Mouse (Mus musculus) spleen, postnatal 4 days (tissue): Measurements from ENCODE around the gene Slc44a2.
"Not testable (repeated sequence)": the region's sequence is repeated elsewhere in the genome, so short reads cannot be mapped to it uniquely, and the experiment has no call there.

Experiments used
- DNase-seq, 2 experiments: peaks; one replicate each; pipeline ENCODE4 v3.0.0; 2022; ENCODE audit warnings: low spot score in 2 of 2

The Slc44a2 gene

DNA sequence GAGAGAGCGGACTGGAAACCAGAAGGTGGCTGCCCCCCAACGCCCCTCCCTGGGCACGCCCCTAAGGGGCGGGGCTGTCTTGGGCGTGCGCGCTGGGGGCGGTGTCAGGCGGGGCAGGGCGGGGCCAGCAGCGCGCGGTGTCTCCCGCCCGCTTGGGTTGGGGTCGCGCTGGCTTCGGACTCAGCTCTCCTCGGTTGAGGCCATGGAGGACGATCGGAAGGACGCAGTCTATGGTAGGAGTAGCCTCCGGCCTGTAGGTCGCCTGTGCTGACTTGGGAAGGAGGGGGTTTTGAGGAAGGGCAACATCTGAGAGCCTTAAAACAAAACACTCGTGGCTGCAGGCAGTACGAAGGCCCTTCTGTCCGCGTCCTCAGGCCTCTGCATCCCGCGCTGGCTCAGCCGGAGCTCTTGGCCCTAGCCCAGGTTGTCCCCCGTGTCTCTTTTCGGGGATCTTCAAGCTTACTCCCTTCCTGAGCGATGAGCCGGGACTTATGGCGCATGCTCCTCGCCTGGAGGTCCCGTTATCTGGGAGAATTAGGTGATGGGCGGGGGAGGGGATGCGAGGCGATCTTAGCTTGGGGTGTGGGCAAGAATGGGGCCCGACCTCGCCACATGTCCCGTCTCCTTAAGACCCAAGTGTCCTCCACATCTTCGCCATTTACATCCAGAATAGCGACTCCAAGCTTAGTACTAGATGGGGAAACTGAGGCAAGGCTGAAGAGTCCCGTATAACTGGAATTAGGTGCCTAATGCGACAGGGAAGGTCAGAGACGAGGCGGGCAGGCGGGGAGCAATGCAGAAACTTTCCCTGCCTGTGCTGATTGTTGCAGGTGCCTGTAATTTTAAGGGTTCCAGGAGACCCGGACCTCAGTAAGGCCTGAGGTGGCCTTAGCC is at the start of gene Slc44a2:
Gene Slc44a2 (plus strand): TSS at position 80 of the 894 bp plus-strand sequence.
- DNase-seq: peak; percentile 88 to 95

DNA sequence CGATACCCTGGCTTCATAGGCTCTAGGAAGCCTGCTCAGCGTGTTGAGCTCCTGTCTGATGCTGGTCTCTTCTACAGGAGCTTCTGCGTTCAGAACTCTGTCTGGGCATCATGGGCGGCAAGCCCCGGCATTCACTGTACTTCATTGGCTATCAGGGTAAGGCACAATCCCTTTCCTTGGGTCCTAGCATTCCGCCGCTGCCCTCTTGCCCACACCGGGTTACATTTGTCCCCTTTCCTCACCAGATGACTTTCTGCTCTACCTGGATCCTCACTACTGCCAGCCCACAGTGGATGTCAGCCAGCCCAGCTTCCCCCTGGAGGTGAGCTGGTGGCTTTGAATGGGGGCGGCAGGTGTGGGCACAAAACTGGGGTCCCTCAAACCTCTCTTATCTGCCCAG is 48.1 kb upstream of the Slc44a2 start:
- DNase-seq: no peak

DNA sequence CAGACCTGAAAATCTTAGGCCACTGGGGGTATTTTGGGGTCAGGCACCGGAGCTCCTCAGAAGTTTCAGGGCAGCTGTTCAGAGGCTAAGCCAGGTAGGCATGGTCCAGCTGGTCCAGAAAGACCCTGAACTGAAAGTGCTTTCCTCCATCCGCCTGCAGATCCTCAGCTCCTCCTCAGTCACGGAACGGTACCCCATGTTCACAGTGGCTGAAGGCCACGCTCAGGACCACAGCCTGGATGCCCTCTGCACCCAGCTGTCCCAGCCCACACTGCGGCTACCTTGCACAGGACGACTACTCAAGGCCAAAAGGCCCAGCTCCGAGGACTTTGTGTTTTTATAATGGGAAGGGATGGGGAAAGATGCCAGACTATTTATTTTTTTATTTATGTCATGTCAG is 47.4 kb upstream of the Slc44a2 start:
- DNase-seq: no peak

DNA sequence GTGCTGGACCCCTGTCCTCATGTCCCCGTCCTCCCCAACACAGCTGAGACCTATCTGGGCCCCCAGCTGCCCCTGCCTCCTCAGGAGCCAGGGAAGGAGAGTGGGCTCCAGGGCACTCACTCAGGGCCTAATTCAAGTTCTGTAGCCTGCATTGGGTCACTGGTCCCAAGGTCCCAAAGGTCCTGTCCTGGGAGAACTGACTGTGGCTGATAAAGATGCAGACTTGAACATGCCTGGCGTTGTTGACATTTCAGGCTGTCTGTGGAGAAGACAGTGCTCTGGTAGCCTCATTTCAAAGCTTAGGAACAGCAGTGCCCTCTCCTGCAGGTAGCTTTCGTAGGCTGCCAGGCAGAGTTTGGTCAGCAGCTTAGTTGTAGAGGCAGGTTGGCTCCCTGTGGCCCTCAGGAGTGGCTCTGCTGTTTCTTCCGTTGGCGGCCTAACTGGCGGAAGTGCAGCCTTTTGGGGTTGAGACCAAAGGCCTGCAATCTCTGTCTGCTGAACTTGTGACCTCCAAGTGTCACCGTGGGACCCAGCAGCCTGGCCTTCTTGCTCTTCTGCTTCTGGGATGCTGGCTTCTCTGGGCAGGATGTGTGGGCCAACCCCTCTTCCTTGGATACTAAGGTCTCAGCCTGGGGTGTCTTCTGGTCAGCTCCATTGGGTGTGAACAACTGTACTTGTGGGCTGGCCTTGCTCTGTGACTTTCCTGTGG is 46.8 kb upstream of the Slc44a2 start:
- no peak for DNase-seq

DNA sequence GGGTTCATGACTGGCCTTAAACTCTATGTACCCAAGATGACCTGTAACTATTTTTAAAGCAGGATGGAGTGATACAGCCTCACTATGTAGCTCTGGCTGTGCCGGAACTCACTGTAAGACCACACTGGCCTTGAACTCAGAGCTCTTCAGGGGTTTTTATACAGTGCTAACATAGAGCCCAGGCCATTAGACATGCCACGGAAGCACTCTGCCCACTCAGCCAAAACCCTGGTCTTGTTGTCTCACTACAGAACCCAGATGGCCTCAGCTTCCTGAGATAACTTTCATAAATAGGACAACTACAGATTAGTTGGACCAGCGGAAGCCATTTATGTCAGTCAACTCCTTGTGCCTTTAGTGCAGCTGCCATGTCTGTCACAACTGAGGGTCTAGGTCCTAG is 46.2 kb upstream of the Slc44a2 start:
- no peak for DNase-seq

DNA sequence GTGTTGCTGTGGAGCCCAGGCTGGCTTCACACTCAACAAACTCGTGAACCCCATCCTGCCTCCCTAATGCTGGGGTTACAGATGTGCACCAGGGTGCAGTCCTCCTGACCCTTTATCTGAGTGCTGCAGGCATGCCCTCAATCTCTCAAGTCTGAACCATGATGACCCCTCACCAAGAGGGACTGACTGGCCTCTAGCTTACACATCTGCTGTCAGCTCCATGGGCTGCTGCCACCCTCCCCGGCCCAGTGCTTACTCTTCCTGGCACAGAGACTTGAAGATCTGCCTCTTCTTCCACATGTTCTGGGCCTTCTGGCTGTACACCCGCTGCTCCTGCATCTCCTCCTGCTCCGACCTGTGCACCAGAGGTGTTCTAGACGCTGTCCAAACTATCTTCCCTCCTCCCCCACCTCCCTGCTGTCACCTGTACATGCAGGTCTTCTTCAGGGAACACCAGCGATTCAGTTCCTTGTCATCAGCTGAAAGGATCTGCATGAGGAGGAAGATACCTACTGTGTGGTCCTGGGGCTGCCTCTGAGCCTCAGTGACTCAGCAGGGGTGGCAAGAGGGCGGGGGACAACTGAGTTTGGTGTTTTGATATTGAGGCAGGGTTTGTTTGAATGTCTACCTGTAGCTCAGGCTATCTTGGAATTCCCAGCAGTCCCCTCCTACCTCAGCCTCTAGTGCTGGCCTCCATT is 45.3 kb upstream of the Slc44a2 start:
- no peak for DNase-seq

DNA sequence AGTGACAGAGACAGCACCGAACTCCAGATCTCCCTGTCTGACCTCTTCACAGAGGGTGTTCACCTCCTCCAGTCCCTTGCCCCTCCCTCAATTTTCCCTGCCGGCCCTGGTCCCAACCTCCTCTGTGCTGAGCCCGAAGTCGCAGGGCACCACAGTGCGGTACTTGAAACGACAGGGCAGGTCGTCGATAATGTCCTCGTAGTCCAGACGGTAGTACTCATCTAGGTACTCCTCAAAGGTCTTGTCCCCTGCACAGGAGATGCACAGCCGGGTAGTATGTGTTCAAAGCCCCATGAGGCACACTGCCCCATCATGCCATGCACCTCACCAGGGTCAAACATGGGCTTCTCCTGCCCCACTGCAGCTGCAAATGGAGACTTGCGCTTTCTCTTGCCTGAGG is 44.8 kb upstream of the Slc44a2 start:
- DNase-seq: no peak

DNA sequence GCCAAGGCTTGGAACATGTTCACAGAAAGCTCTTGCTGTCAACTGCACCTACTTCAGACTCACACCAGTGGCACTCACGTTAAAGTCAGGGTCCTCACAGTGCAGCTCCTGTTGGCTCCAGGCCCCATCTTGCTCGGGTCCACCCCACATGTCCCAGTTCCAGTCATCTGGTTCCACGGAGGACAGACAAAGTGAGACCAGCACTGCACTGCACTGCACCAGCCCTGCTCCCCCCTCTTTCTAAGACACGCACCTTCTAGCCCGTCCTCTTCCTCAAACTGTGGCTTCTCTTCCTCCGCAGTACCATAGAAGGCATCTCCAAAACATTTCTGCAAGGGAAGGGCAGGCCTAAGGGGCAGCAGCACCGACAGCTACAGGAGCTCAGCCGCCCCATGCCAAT is 44.2 kb upstream of the Slc44a2 start:
- DNase-seq: no peak

DNA sequence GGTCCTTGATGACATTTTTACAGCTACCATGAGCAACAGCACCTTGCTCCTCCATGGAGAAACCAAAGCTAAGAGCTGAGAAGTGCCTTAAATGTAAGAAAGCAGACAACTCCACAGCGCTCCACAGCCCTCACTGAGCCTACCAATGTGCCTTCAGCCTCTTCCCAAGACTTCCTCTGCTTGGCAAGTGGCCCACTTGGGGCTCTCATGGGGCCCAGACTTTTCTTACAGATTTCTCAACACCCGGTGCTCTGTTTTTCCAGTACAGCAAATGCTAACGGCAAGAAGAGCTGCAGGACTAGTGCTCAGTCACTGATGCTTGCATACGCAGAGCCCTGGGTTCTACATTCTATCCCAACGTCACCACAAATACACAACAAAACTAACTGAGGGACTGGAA is 42.7 kb upstream of the Slc44a2 start:
- DNase-seq: no peak

DNA sequence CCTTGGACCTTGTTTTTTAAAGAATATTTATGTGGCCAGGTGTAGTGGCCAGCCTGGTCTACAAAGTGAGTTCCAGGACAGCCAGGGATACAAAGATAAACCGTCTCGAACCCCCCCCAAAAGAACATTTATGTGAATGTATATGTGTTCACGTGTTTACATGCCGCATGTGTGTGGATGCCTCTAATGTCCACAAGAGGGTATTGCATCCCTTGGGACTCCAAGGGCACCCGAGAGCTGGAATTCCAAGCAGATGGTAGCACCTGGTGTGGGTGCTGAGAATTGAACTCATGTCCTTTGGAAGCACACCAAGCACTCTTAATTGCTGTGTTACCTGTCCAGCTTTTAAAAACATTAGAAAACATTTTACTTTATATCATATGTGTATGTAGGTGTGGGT is 36.9 kb upstream of the Slc44a2 start:
- DNase-seq: no peak

DNA sequence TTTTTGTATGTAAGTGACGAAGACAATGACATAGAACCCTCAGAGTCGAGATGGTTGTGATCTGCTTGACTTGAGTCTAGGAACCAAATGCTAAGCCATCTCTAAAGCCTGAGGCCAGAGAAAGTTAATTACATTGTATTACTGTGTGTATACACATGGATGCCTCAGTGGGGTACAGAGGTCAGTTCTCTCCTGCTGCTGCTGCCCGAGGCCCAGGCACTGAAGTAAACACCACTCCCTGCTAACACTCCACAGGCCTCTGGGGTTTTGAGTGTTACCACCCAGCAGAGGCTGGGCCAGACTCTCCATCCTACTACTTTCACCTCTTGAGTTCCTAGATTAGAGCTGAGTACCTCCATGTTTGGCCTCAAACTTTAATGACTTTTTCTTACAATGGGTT is 36.5 kb upstream of the Slc44a2 start:
- no peak for DNase-seq

DNA sequence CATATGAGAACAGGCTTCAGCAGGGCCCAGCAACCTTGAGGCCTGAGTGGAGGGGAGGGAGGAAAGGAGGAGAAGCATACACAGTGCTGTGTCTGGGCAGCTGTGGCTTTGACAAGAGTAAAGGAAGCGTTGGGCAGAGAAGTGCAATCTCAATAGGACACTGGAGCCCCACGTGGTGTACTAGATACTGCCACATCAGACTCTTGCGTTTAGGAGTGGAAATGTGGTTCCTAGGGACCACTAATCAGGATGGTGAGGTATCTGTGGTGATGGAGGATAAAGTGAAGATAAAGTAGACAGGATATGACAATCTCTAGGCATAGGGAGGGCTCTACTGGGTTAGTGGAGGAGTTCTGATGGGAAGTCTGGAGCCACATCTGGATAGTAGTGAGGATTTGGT is 33.7 kb upstream of the Slc44a2 start:
- no peak for DNase-seq

DNA sequence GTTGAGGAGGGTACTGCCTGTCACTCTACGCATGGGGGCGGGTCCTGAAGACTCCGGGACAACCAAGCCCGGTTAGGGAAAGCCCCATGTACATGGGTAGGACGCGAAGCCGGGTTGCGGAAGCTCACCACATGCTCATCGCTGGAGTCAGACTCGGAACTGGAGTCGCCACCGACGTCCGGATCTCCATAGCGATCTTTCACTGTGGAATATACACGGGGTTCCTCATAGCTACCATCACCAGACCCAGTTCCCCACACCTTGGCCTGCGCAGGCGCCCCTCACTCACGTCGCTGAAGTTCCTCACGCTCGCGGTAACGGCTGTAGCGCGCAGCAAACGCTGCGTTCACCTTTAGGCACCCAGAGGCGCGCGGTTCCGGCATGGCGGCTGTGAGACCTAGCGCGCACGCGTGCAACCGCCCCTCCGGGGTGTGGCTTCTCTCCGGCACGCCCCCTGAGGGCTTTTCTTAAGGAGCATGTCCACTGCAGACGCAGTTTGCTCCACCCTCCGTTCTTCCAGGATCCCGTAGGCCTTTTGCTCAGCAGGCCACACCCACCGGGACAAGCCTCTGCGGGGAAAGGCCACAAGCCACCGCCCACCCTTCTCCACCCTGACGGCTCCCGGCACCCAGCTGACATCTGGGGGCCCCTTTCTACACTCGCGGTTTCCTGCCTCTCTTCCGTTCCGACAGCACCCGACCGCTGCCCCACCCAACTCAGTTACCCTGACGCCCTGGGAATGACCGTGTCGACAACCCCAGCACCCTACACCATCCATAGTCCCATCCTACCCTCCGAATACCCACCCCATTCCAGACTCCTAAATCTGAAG is 32.7 kb upstream of the Slc44a2 start, which contains the start of gene Kri1:
Gene Kri1 (minus strand): TSS at position 399 of the 832 bp plus-strand sequence.
- peak; percentile 98 for DNase-seq

DNA sequence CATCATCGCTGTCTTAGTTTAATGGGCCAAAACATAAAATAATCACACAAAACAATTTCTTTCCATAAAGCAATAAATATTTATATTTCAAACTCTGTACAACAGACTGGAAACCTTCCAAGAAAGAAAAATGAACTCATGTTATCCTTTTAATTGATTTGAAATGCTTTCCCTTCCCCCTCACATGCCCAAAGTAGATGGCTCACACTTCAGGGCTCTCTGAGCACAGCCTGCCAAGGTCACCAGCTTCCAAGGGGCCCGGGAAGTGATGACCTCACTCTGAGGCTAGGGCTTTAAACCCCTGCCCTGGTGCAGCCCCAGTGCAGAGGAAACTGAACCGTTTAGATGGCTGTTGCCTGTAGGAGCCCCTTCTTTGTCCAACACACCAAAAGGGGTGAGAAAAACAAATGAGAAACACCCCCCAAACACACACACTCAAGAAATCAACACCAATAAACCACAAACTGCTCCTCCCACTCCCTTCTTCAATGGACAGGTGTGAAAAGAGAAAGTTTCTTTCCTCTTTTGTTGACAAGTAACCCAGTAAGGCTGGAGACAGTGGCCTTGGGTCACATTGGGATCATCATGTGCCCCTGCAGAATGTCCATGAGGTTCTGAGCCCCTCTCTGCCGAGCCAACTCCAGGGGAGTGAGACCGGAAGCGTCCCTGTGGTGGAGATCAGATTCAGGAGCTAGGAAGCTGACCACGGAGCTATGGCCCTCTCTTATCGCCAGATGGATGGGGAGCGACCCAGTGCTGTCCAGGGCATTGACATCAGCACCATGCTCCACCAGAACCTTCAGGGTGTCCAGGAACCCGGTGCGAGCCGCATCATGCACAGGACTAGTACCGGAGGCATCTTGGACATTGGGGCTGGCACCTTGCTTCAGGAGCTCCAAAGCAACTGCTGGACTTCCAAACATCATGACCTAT is 31.8 kb upstream of the Slc44a2 start:
- DNase-seq: peak in 1 of 2 experiments; percentile 79

DNA sequence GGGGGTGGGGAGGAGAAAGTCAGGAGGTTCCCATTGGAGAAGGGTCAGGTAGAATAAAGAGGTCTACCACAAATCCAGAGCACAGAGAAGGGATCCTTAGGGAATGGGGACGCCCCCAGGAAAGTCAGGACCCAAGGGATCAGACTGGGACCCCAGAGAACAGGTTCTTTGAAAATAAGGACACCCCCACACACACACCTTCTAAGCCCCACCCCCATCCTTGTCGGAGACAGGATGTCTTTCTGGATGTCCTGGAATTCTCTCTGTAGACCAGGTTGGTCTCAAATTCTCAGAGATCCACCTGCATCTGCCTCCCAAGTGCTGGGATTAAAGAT is 31.2 kb upstream of the Slc44a2 start:
- no peak for DNase-seq

DNA sequence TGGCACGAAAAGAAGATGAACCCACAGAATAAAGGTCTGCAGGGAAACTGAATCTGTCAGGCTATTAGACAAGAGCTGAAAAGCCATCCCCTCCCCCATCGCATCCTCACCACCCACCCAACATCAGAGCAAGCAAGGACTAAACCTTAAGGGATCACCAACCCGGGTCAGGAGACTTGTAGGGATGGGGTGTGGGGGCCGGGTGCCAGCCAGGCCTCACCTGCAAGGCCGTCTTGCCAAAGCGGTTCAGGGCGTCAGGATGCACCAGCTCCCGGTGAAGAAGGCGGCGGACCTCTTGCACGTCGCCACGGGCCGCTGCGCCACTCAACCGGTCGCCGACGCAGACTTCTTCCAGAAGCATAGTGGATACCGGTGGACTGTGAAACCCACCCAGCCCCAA is 29.9 kb upstream of the Slc44a2 start:
- DNase-seq: peak in 1 of 2 experiments; percentile 88

DNA sequence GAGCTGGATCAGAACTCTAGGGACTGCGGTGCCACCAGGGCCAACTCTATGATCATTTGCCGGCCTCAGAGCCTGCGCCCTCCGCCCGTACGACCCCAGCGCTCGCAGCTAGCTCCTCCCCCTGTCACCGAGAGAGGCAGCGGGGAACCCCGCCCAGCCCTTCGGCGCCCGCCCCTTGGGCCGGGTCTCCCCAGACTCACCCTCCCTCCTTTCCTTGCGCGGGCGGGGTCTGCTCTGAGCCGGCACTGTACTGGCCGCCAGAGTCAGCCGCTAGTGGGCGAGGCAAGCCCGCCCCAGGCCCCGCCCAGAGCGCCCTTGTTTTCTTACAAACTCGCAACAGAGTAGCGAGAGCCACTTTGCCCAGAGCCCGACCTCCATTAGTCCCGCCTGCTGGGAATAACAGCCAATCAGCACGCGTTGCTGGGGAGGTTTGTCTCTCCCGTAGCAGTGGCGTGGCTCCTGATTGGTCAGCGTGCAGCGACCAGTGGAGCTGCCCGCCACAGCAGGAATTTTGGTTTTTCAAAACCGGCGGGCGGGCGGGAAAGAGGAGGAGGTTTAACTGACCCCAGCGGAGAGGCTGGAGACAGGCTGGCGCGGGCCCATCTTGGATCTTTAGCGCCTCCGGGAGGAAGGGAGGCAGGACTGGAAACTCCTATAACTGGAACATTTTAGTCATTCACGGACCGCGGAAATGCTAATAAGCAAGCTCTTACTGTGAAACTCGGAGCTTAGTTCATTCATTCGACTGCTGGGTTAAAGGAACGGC is 29.3 kb upstream of the Slc44a2 start, which contains the start of gene Cdkn2d:
Gene Cdkn2d (minus strand): TSS at position 386 of the 766 bp plus-strand sequence.
- DNase-seq: peak; percentile 100

DNA sequence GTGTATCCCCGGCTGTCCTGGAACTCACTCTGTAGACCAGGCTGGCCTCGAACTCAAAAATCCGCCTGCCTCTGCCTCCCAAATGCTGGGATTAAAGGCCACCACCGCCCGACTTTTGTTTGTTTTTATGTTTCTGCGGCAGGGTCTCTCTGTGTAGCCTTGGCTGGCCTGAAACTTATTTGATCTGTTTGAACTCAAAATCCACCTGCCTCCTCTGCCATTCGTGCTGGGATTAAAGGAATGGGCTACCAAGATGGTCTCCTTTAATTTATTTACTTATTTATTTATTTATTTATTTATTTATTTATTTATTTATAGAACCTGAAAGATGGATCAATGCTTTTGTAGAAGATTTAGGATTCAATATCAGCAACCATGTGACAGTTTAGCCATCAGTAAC is 28.6 kb upstream of the Slc44a2 start:
- DNase-seq: not testable (repeated sequence)

DNA sequence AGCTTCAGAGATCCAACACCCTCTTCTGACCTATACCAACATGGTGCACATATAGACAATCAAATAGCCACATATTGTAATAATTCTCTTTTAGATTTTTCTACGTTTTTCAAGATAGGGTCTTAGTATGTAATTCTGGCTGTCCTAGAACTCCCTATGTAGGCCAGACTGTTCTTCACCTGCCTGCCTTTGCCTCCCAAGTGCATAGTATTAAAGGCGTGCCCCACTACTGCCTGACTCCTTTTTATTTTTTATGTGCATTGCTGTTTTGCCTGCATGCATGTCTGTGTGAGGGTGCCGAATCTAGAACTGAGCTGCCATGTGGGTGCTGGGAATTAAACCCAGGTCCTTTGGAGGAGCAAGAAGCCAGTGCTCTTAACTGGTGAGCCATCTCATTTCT is 28.2 kb upstream of the Slc44a2 start:
- DNase-seq: no peak

DNA sequence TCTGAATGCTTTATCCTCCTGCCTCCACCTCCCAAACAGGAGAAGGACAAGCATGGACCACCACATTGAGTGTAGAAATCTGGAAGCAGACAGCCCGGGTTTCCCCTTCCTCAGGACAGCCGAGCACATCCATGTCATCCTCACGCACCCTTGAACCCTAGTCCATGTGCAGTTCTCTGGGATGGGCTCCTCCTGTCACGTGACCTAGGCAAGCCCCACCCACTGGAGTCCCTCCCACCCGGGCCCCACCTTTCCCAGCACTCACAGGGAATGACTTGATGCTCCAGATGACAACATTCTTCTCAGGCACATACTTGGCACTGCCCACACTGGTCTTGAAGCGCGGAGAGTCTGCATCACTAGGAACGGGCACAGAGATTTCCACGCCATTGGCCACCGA is 21.5 kb upstream of the Slc44a2 start:
- DNase-seq: no peak
